Mouse (Mus musculus): Measurements from ENCODE around the gene Kif11.

Kif11 gene

DNA sequence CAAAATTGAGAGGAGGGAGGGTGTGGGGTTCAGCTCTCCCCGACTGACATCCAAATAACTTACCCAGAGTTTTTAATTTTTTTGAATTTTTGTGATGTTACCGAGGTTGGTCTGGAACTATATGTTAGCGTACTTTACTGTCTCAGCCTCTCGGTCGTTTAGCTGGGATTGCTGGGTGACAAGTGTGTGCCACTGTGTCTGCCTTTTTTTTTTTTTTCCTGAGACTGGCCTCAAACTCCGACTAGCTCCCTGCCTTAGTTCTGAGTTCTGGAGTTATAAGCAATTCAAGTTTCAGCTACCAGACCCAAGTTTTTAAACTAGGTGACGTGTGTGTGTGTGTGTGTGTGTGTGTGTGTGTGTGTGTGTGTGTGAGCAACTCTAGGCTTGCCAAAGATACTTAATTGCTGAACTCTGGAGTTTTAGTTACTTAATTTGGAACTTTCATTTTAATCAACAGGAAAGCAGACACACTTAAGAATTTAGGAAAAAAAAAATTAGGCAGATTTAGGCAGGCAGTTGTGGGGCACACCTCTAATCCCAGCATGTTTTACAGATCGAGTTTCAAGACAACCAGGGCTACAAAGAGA lies 1.3 kb downstream of the Kif11 start:
- no peak for DNase-seq (ENCODE audit: low read depth, low spot score)

DNA sequence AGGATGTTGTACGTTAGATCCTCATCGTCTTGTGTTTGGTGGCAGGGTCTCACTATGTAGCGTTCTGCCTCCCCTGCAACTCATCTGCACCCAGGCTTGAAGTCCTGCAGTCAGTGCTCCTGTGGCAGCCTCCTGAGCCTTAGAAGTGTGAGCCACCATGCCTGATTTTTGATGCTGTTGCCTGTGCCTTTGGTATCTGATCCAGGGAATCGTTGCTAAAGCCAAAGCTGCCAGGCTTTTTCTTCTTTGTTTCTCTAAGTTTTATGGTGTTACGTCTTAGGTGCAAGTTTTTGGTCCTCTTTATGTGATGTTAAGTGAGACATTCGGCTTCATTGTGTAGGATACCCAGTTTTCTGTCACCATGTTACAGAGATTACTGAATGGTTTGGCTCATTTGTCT lies 2.6 kb downstream of the Kif11 start:
- DNase-seq (ENCODE audit: low read depth, low spot score), result no peak

DNA sequence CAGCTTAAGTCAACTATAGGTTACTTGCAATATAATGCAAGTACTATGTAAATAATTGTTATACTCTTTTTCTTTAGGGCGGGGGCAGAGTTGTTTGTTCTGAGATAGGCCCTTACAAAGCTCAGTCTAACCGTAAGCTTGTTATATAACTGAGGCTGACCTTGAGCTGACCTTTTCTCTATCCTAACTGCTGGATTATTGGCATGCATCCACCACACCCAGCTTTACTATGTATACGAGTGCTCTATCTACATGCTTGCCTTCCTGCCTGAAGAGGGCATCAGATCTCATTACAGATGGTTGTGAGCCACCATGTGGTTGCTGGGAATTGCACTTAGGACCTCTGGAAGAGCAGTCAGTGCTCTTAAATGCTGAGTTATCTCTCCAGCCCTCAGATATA lies 9.9 kb downstream of the Kif11 start:
- peak; percentile 67 for DNase-seq (ENCODE audit: low read depth, low spot score)

DNA sequence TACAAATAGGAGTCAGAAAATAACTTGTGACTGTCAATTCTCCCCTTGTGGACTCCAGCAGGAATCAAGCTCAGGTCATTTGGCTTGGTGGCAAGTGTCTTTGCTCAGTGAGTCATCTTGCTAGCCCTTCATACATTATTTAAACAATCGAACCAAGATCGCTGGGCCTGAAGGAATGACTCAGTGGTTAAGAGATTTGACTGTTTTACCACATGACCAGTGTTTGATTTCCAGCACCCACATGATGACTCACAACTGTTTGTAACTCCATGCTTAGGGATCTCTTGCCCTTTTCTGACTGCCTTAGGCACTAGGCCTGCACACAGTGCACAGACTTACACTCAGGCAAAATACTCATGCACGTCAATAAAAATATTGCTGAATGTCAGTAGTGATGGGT lies 15.7 kb downstream of the Kif11 start:
- no peak for DNase-seq (ENCODE audit: low read depth, low spot score)

GRCm38 (mm10) chr19:37396279-37396678 lies 20.1 kb downstream of the Kif11 start:
- no peak for DNase-seq (ENCODE audit: low read depth, low spot score)

DNA sequence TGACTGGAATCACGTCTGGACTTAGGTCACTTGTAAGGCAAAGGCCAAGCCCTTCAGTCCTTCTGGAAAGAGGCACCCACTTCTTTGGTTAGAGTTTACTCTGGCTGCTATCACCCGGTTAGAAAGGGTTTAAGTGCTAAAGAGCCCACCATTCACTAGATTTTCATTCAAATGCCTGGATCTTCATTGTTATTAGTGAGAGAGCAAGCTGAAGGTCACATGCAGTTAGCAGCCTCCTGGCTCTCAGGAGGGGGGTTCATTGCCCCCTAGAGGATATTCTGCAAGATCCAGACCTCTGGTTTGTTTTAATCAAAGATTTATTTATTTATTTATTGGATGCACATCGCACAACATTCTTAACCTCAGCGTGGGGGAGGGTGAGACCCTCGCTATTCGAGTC lies 24.7 kb downstream of the Kif11 start:
- DNase-seq (ENCODE audit: low read depth, low spot score), result peak; percentile 81

- peak; percentile 62 for DNase-seq (ENCODE audit: low read depth, low spot score)
Observed at GRCm38 (mm10) chr19:37418294-37418693, 42.1 kb downstream of the Kif11 start.

GRCm38 (mm10) chr19:37419613-37420012 lies 43.4 kb downstream of the Kif11 start:
- DNase-seq (ENCODE audit: low read depth, low spot score), result peak; percentile 83

GRCm38 (mm10) chr19:37428589-37428988 lies 52.4 kb downstream of the Kif11 start:
- no peak for DNase-seq (ENCODE audit: low read depth, low spot score)

DNA sequence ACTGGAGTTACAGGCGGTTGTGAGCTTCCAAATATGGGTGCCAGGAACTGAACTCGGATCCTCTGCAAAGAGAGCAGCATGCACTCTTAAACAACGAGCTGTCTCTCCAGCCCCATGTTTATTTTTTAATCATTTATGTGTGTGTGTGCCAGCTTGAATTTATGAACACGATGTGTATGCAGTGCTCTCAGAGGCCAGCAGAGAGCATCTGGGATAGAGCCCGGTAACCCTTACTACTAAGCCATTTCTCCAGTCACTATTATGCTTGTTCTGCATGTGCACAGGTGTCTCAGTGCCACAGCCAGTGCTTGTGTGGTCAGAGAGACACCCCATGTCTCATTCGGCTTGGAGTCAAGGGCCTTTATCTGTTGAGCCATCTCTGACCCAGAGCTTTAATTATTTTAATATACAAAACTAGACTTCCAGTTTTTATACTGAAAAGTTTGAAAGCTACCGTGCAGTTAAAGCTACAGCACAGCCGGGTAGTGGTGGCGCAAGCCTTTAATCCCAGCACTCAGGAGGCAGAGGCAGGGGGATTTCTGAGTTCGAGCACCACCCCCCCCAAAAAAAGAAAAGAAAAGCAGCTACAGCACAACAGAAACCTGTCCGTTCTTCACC lies 55.0 kb downstream of the Kif11 start:
- no peak for DNase-seq (ENCODE audit: low read depth, low spot score)

GRCm38 (mm10) chr19:37432868-37433570 lies 56.8 kb downstream of the Kif11 start:
- no peak for DNase-seq (ENCODE audit: low read depth, low spot score)

- DNase-seq (ENCODE audit: low read depth, low spot score), result no peak
Observed at GRCm38 (mm10) chr19:37433895-37434262, 57.7 kb downstream of the Kif11 start.

DNA sequence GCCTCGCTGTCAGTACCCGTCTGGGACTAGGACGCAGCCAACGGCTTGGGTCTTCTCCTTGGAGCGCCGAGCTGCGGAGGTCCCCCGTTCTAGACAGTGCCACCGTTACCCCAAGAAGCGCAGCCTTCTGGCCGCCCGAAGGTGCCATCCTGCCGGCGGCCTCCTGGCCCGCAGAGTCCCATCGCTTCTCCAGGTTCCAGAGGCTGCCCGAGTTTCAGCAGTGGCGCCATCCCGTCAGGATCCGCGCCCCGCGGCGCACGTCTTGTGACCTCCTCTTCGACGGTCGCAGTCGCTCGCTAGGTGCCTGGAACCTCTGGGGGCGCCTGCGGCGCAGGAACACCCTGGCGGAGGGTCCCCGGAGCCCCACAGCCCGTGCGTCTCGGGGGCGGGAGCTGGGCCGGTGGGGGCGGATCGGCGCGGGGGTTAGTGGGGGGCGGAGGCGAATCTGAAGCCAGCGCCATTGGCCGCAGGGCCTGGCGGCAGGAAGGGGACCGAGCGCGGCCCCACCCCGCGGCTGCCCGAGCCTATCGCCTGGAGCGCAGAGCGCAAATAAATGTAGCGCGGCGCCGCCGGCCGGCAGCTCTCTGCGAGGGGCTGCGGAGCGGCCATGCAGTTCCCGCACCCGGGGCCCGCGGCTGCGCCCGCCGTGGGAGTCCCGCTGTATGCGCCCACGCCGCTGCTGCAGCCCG lies 58.2 kb downstream of the Kif11 start, which contains the start of gene Hhex:
Gene Hhex, plus strand, starts transcription at position 548 of the 689 bp plus-strand sequence.
- DNase-seq (ENCODE audit: low read depth, low spot score), result peak; percentile 92

- peak; percentile 66 for DNase-seq (ENCODE audit: low read depth, low spot score)
Observed at GRCm38 (mm10) chr19:37435041-37435852, 59.0 kb downstream of the Kif11 start.

DNA sequence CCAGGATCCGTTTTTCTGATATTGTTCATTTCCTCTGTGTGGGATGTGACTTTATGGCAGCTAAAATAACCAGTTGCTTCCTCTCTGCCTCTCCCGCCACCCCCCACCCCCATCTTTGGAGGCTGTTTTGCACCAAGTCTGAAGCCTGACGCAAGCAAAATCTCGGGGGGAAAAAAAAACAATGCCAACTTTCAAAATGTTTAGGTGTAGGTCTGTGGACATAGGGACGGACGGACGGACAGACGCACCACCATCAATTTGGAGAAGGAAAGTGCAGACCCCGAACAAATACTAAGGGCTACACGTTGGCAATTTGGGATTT lies 59.6 kb downstream of the Kif11 start:
- DNase-seq (ENCODE audit: low read depth, low spot score), result no peak

DNA sequence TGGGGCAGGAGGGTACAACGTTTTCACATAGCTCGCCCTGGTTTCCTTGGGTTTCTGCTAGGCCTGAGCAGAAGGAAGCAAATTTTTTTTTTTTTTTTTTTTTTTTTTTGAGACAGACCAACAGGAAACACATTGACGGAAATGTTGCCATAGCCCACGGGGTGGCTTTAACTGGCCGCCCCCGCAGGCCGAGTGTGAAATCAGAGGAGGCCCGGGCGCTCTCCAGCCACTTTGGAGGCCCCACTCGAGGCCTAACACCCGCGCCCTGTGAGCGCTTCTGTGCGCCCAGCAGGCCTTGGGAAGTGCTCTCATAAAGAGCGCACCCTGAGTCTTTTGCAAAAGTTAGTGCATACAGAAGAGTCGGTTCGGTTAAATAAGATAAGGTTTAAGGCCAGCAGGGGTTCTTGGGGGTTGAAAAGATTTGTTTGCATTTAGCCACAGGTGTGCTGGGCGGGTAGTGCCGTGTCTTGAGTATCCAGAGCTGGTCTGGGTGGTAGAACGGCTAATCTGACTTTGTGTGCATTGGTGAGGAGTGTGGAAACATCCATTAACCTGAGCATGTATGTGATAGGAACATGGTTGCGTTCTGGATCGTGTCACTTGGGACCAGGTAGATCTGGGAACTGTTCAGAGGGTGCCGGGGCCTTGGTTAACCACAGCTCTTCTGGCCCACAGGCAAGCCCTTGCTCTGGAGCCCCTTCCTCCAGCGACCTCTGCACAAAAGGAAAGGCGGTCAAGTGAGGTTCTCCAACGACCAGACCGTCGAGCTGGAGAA lies 60.5 kb downstream of the Kif11 start:
- DNase-seq (ENCODE audit: low read depth, low spot score), result peak; percentile 46

- DNase-seq (ENCODE audit: low read depth, low spot score), result no peak
Observed at GRCm38 (mm10) chr19:37437289-37437606, 61.0 kb downstream of the Kif11 start.

DNA sequence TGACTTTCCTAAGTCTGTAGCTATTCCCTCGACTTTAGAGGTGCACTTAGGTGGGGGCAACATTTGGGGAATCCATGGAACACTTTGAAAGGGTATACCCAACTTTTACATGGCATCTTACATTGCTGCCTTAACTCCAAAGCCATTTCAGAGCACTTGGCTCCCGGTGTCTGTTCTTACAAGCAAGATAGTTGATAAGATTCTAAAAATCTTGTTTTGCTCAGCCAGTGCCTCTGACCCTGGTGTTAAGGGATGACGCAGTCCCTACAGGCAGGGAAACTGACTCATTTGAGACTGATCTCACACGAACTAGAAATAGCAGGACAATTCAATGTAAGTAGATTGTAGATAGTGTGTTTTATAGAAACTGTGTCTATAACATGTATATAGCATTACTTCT lies 64.0 kb downstream of the Kif11 start:
- DNase-seq (ENCODE audit: low read depth, low spot score), result no peak

GRCm38 (mm10) chr19:37440708-37441475 lies 64.7 kb downstream of the Kif11 start:
- no peak for DNase-seq (ENCODE audit: low read depth, low spot score)

DNA sequence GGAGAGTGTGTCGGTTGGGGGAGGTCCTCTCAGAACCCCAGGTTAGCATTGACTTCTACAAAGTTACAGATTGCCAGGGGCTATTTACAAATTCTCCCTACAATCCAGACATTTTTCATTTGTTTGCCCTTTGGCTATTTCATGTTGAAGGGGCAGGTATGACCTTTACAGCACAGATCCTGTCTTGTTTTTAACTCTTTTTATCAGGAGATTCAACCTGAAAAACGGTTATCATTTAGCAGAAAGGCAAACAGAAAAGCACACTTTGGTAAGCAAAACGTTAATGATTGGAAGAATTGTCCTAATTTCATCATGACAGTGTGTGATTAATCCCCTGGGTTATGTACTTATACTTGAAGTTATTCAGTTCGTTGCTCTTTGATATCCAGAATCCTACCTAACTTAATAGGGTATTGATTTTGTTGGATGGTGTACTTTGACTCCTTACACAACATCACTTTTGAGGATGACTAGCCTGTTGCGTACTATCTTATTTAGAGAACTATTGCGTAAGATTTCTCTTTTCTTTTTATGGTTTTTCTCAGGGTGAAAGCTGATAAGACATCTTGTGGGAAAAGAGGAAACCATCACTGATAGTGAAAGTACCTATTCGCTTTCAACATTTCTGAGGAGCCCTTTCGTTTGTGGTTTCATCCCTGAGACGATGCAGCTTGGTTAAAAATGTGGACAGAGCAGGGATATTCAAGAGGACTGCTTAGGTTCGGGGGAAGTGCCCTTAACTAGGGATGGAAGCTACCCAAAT lies 66.5 kb downstream of the Kif11 start:
- DNase-seq (ENCODE audit: low read depth, low spot score), result no peak

Data from ZHBTc4 (cell line).